ENCODE assay signal across 21 mouse cellular contexts in the genomic region with DNA sequence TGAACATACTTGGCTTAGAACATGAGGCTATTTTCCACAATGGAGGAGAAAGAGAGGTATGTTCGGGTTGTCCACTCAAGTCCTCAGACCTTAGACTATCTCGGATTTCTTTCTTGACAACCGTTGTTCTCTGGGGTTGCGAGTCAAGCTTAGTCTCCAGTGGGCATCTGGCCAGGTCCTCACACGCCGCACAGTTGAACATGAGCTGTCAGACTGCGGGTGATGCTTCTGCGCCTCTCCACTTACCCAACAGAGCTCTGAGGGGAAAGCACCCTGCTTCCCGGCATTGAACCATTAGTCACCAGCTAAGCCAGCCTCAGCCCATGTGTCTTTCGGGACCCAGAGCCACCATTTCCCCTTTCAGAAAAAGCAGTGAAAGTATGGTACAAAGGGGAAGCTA. TPM values are rescaled to one million over a fixed set of nuclear protein-coding genes. Genes with fewer than 3 reads are reported as not detected.
"Had no signal": no experiment of that assay in that cellular context is flagged by ENCODE, and none has a peak within 500 bp of the region (broad histone marks: within the 10 kb centered on the region; RNA-seq: fewer than 3 reads in every experiment).

No protein-coding gene starts in this region.

- H3K27me3 ChIP-seq: megakaryocyte, embryonic 14.5 days; midbrain, embryonic 13.5 days; midbrain, embryonic 15.5 days; neural tube, embryonic 12.5 days had no signal

- H3K9me3 ChIP-seq: midbrain, embryonic 13.5 days; midbrain, embryonic 15.5 days; neural tube, embryonic 12.5 days had no signal

- H3K4me2 ChIP-seq: midbrain, embryonic 11.5 days; midbrain, embryonic 13.5 days; midbrain, embryonic 15.5 days; neural tube, embryonic 12.5 days had no signal

- ATAC-seq: liver, postnatal 0 days; midbrain, embryonic 13.5 days; midbrain, embryonic 15.5 days had no signal

- H3K36me3 ChIP-seq: midbrain, embryonic 13.5 days; midbrain, embryonic 15.5 days; neural tube, embryonic 12.5 days had no signal

- H3K9ac ChIP-seq: liver, postnatal 0 days; midbrain, embryonic 13.5 days; midbrain, embryonic 15.5 days; neural tube, embryonic 12.5 days had no signal

- H3K27ac ChIP-seq: macrophage; midbrain, embryonic 13.5 days; midbrain, embryonic 15.5 days; neural tube, embryonic 12.5 days had no signal

- H3K4me3 ChIP-seq: megakaryocyte, embryonic 14.5 days; midbrain, embryonic 13.5 days; midbrain, embryonic 15.5 days; neural tube, embryonic 12.5 days had no signal

- DNase-seq: liver, postnatal 0 days; lung, adult 2 months; lung, postnatal 14 days; lung, postnatal 36 days; right cerebral cortex, postnatal 14 days; thymus, adult 18-20 months; thymus, postnatal 14 days; thymus, postnatal 36 days had no signal

- H3K4me1 ChIP-seq: megakaryocyte, embryonic 14.5 days; midbrain, embryonic 13.5 days; midbrain, embryonic 15.5 days; neural tube, embryonic 12.5 days had no signal

RNA-seq across cellular contexts. Expression of gene Ush2a, which starts 20.1 kb away (rescaled TPM):
- total RNA-seq: megakaryocyte progenitor cell, adult 5-6 weeks; monocyte, adult 5-6 weeks; neutrophil, adult 5-6 weeks had no signal
- polyA plus RNA-seq: liver, postnatal 0 days; lung, adult 2 months; macrophage; spleen, adult 2 months; stomach, embryonic 14.5 days; stomach, embryonic 16.5 days; thymus, postnatal 0 days had no signal
